Mouse (Mus musculus) embryonic facial prominence, embryonic 12.5 days (tissue): Measurements from ENCODE around the gene Fanca. TPM values are rescaled to one million over a fixed set of nuclear protein-coding genes. Genes with fewer than 3 reads are reported as not detected.
"Not testable (repeated sequence)": the region's sequence is repeated elsewhere in the genome, so short reads cannot be mapped to it uniquely, and the experiment has no call there.

ENCODE experiments used
- ATAC-seq: fragments of 200-750 bp; cut with Nextera tagmentation; 2 replicates; pipeline ENCODE4 v1.8.0; 2017; ENCODE audit not compliant: insufficient number of reproducible peaks, insufficient read depth, low FRiP score, low TSS enrichment
- H3K27ac ChIP-seq: fragments of 300-500 bp; sonication (generic); 2 replicates; pipeline ENCODE4 v1.5.1; 2016; ENCODE audit warnings: mild to moderate bottlenecking
- H3K27me3 ChIP-seq: fragments of 300-500 bp; sonication (generic); 2 replicates; pipeline ENCODE4 v1.6.1; 2016; ENCODE audit warnings: mild to moderate bottlenecking, moderate library complexity
- H3K36me3 ChIP-seq: fragments of 300-500 bp; sonication (generic); 2 replicates; pipeline ENCODE4 v1.6.1; 2016; ENCODE audit warnings: mild to moderate bottlenecking
- H3K4me1 ChIP-seq: fragments of 300-500 bp; sonication (generic); 2 replicates; pipeline ENCODE4 v1.6.1; 2016
- H3K4me2 ChIP-seq: fragments of 300-500 bp; sonication (generic); replicated peaks from 2 replicates; pipeline ENCODE4 v1.6.1; 2016; ENCODE audit warnings: mild to moderate bottlenecking, moderate library complexity
- H3K4me3 ChIP-seq: fragments of 300-500 bp; sonication (generic); 2 replicates; pipeline ENCODE4 v1.5.1; 2016; ENCODE audit warnings: mild to moderate bottlenecking
- H3K9ac ChIP-seq: fragments of 300-500 bp; sonication (generic); 2 replicates; pipeline ENCODE4 v1.6.1; 2016; ENCODE audit warnings: mild to moderate bottlenecking, moderate library complexity
- H3K9me3 ChIP-seq: fragments of 300-500 bp; sonication (generic); 2 replicates; pipeline ENCODE4 v1.6.1; 2016; ENCODE audit warnings: mild to moderate bottlenecking, moderate library complexity
- WGBS: fragments of 180-500 bp; shearing (Covaris S2); methylation state at CpG from one replicate; pipeline ENCODE4 v1.1.7; 2016; 5-methylcytosine and 5-hydroxymethylcytosine counted together
- polyA plus RNA-seq: library from polyadenylated mRNA; unstranded; fragments of >200 nt; fragmentation: Nextera tagmentation; extraction: Ambion mirVana; gene quantifications from 2 replicates; pipeline ENCODE4 v1.2.1, GENCODE M21; 2016

The Fanca gene
- polyA plus RNA-seq, 1 experiment from 2014 or later = 34.0 TPM

GRCm38 (mm10) chr8:123287362-123287761 lies 31.0 kb downstream of the Fanca start:
- Histone ChIP-seq H3K27me3 (no peaks in the 10 kb centered on the region), H3K4me3 (no peak overlapping the region), H3K9ac (no peak overlapping the region), H3K4me1 (no peaks in the 10 kb centered on the region), H3K4me2 (no peak overlapping the region), H3K9me3 (no peaks in the 10 kb centered on the region), H3K27ac (no peak overlapping the region), H3K36me3 (peaks cover 45% of the 10 kb centered on the region)
- 96% methylated on average over 17 of the region's 17 CpGs for WGBS
- no peak for ATAC-seq

GRCm38 (mm10) chr8:123284493-123284892 lies 33.9 kb downstream of the Fanca start:
- WGBS = 92% methylated on average over 5 of the region's 5 CpGs

DNA sequence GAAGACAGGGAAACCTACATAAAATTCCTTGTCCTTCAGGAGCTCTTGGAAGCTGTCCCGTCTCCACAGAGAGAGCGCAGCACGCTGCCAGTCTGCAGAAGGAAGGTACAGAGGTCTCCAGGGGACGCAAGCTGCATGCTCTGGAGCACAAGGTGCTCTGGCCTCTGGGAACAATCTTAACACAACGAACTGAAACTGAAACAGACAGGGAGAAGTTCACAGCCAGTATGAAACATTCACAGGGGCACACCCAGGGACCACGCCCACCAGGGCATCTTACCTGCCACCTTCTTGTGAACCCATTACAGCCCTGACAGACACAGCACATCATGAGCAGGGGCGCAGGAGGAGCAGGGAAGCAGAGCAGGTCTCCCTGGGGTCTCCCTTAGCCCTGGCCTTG lies 34.4 kb downstream of the Fanca start:
- H3K27ac ChIP-seq = no peak overlapping the region

More at GRCm38 (mm10) chr8:123284493-123284892, 33.9 kb downstream of the Fanca start:
- Histone ChIP-seq H3K9ac (no peak overlapping the region), H3K4me3 (no peak overlapping the region), H3K4me2 (no peak overlapping the region), H3K4me1 (no peaks in the 10 kb centered on the region), H3K36me3 (peaks cover 49% of the 10 kb centered on the region), H3K27ac (no peak overlapping the region), H3K9me3 (no peaks in the 10 kb centered on the region), H3K27me3 (no peaks in the 10 kb centered on the region)
- ATAC-seq = no peak

DNA sequence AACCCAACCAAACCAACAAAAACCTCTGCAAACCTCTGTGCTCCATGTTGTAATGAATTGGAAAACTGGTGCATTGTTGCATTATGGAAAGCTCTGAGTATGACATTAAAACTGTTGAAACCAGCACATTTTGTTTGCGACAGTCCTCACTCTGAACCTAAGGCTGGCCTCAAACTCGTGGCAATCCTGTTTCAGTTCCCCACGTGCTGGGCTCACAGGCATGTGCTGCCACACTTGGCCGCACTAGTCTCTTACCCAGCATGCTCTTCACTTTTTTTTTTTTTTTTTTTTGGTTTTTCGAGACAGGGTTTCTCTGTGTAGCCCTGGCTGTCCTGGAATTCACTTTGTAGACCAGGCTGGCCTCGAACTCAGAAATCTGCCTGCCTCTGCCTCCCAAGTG lies 35.4 kb downstream of the Fanca start:
- H3K27ac ChIP-seq, H3K4me1 ChIP-seq, H3K9me3 ChIP-seq, H3K4me2 ChIP-seq, ATAC-seq, H3K27me3 ChIP-seq, H3K4me3 ChIP-seq, H3K9ac ChIP-seq: not testable (repeated sequence)
- H3K36me3 ChIP-seq = peaks cover 42% of the 10 kb centered on the region
- 88% methylated on average over 5 of the region's 6 CpGs for WGBS

More for the DNA sequence above, 34.4 kb downstream of the Fanca start:
- no peak overlapping the region for H3K4me2 ChIP-seq
- no peaks in the 10 kb centered on the region for H3K9me3 ChIP-seq
- H3K4me3 ChIP-seq = no peak overlapping the region
- H3K9ac ChIP-seq = no peak overlapping the region
- 85% methylated on average over 7 of the region's 7 CpGs for WGBS
- ATAC-seq = no peak
- H3K4me1 ChIP-seq = no peaks in the 10 kb centered on the region
- H3K36me3 ChIP-seq = peaks cover 44% of the 10 kb centered on the region
- no peaks in the 10 kb centered on the region for H3K27me3 ChIP-seq

DNA sequence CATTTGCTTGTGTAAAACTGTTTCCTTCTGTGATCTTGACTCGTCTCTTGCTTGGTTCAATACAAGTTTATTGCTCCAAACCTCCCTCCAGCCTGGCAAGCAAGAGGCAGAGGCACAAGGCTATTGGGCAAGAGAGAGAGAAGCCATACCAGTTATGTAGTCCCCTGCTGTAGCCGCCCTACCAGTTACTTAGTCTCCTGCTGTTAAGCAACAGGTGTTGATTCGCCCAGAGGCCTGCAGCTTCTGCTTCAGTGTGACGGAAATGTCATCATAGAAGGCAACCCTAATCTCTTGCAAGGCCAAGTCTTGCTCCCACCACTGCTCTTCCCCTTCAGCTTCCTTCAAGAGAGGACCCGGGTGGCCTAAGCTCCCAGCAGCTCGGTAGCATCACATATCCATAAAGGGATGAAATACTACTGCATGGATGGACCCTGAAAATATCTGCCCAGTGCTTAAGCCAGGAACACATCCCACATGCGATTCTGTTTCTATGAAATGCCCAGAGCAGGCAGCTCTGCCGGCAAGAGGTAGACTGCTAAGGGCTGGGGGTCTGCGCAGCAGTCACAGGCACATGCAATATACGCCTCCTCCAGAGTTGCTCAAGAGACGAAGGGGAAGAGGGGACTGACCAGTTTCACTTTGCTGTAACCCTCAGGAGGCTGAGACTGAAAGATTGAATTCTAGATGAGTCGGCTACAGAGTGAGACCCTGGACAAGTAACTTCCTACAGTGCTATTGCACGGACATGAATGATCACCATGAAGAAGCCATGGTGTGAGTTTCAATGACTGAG lies 37.9 kb downstream of the Fanca start:
- ATAC-seq = no peak
- Histone ChIP-seq H3K27ac (no peak overlapping the region), H3K4me1 (no peaks in the 10 kb centered on the region), H3K9me3 (no peaks in the 10 kb centered on the region), H3K9ac (no peak overlapping the region), H3K4me2 (no peak overlapping the region), H3K4me3 (no peak overlapping the region), H3K36me3 (peaks cover 36% of the 10 kb centered on the region), H3K27me3 (no peaks in the 10 kb centered on the region)
- WGBS = 85% methylated on average over 13 of the region's 13 CpGs

DNA sequence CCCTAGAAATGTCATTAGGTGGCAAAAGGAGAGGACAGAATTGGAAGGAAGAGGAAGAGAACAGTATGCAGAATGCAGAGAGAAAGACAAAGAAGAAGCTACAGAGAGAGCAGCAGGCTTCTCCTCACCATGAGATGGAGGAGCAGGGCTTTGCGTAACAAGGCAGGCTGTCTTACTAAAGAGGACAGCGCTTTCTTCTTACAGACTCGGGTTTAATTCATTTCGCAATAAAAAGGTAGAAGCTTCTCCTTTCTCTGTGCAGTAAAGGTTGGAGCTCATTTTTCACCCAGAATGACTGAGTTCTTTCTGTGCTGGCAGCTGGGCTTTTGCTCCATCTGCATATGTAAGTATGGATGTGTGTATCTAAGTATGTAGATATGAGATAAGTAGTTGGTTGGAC lies 38.5 kb downstream of the Fanca start:
- Histone ChIP-seq H3K4me1 (no peaks in the 10 kb centered on the region), H3K27me3 (no peaks in the 10 kb centered on the region), H3K4me3 (no peak overlapping the region), H3K4me2 (no peak overlapping the region), H3K27ac (no peak overlapping the region), H3K36me3 (peaks cover 41% of the 10 kb centered on the region), H3K9me3 (no peaks in the 10 kb centered on the region), H3K9ac (no peak overlapping the region)
- 94% methylated on average over 4 of the region's 4 CpGs for WGBS
- no peak for ATAC-seq

- no peak for ATAC-seq
- Histone ChIP-seq H3K4me3 (no peak overlapping the region), H3K27me3 (no peaks in the 10 kb centered on the region), H3K36me3 (peaks cover 41% of the 10 kb centered on the region), H3K9me3 (no peaks in the 10 kb centered on the region), H3K4me1 (no peaks in the 10 kb centered on the region), H3K27ac (no peak overlapping the region), H3K4me2 (no peak overlapping the region), H3K9ac (no peak overlapping the region)
- WGBS = 88% methylated on average over 7 of the region's 7 CpGs
These were observed 39.9 kb downstream of the Fanca start for GRCm38 (mm10) chr8:123278445-123278844.

- ATAC-seq = no peak
- Histone ChIP-seq H3K9ac (no peak overlapping the region), H3K36me3 (peaks cover 31% of the 10 kb centered on the region; the same call in 1 of the 2 replicates), H3K4me2 (no peak overlapping the region), H3K9me3 (no peaks in the 10 kb centered on the region), H3K4me1 (no peaks in the 10 kb centered on the region), H3K27ac (no peak overlapping the region), H3K27me3 (no peaks in the 10 kb centered on the region), H3K4me3 (no peak overlapping the region)
- 92% methylated on average over 12 of the region's 12 CpGs for WGBS
These were observed 43.3 kb downstream of the Fanca start for GRCm38 (mm10) chr8:123275096-123275495.

DNA sequence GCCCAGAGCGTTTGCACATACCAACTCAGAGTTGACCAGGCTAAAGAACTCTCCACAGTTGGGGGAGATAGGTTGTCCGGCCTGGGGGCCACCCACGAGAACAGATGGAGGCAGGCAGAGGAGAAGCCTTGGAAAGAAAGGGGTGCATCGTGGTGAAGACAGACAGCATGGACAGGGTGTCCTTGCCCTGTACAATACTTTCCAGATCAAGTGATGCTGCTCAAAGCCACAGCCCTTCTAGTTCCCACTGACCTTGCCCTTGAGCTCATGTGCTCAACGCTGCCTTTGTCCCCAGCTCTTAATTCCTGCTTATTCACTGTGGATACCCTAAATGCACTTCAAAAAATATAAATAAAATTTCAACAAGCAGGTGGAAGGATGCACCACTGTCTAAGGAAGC lies 43.9 kb downstream of the Fanca start:
- no peak overlapping the region for H3K4me3 ChIP-seq
- H3K4me2 ChIP-seq = no peak overlapping the region
- H3K27me3 ChIP-seq = no peaks in the 10 kb centered on the region
- no peaks in the 10 kb centered on the region for H3K4me1 ChIP-seq
- peaks cover 31% of the 10 kb centered on the region for H3K36me3 ChIP-seq
- no peak overlapping the region for H3K27ac ChIP-seq
- H3K9ac ChIP-seq = no peak overlapping the region
- no peaks in the 10 kb centered on the region for H3K9me3 ChIP-seq
- WGBS = 77% methylated on average over 5 of the region's 5 CpGs
- no peak for ATAC-seq

DNA sequence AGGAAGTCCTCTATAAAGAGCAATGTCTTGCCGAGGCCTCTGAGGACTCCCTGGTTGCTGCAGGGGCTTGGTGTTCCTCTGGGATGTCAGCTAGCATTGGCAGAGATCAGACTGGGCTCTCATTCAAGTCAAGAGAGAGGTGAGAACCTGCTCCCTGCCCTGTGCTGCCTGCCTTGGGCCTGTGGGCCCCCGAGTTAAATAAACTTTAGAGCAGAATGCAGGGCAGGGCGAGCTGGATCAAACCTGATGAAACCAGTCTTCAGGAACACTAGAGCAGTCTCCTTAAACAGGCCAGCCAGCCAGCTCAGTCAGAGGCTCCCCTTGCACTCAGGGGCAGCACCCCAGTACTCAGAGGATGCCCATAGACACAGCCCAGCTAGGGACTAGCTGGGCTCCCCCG lies 46.5 kb downstream of the Fanca start:
- H3K27ac ChIP-seq = no peak overlapping the region; the same call in 1 of the 2 replicates
- H3K4me1 ChIP-seq = no peaks in the 10 kb centered on the region
- WGBS = 75% methylated on average over 4 of the region's 4 CpGs
- H3K36me3 ChIP-seq = peaks cover 43% of the 10 kb centered on the region
- no peak overlapping the region for H3K4me3 ChIP-seq
- no peaks in the 10 kb centered on the region for H3K27me3 ChIP-seq
- ATAC-seq = no peak
- no peak overlapping the region for H3K4me2 ChIP-seq
- 0 out of 2 replicates have a peak overlapping the region, but pooled peaks have one; percentile 19 for H3K9ac ChIP-seq
- H3K9me3 ChIP-seq = no peaks in the 10 kb centered on the region

- WGBS = 94% methylated on average over 10 of the region's 10 CpGs
- H3K9me3 ChIP-seq = no peaks in the 10 kb centered on the region
- no peaks in the 10 kb centered on the region for H3K4me1 ChIP-seq
- H3K9ac ChIP-seq = no peak overlapping the region
- H3K27ac ChIP-seq = no peak overlapping the region
- no peak overlapping the region for H3K4me2 ChIP-seq
- no peak for ATAC-seq
- no peaks in the 10 kb centered on the region for H3K27me3 ChIP-seq
- peaks cover 45% of the 10 kb centered on the region for H3K36me3 ChIP-seq
- H3K4me3 ChIP-seq = no peak overlapping the region
These were observed 47.2 kb downstream of the Fanca start for GRCm38 (mm10) chr8:123271147-123271546.

- no peak for ATAC-seq
- Histone ChIP-seq H3K9me3 (no peaks in the 10 kb centered on the region), H3K36me3 (peaks cover 62% of the 10 kb centered on the region), H3K9ac (no peak overlapping the region), H3K27me3 (no peaks in the 10 kb centered on the region), H3K4me1 (no peaks in the 10 kb centered on the region), H3K4me2 (no peak overlapping the region), H3K27ac (no peak overlapping the region), H3K4me3 (no peak overlapping the region)
- WGBS = 68% methylated on average over 14 of the region's 14 CpGs
These were observed 50.3 kb downstream of the Fanca start for GRCm38 (mm10) chr8:123267926-123268656.
